Mouse (Mus musculus): ENCODE measurements around the gene Carmil1.

- TF ChIP-seq GATA1 (IDR thresholded peaks at IDR 0.05; ENCODE audit: borderline replicate concordance, low read length) (no peak), FLI1 (IDR thresholded peaks at IDR 0.05; ENCODE audit: low read length) (no peak)
These were observed 184.0 kb downstream of the Carmil1 start for GRCm38 (mm10) chr13:24096573-24096972.
